7 mouse cellular contexts compared by ENCODE assay signal in the genomic region with DNA sequence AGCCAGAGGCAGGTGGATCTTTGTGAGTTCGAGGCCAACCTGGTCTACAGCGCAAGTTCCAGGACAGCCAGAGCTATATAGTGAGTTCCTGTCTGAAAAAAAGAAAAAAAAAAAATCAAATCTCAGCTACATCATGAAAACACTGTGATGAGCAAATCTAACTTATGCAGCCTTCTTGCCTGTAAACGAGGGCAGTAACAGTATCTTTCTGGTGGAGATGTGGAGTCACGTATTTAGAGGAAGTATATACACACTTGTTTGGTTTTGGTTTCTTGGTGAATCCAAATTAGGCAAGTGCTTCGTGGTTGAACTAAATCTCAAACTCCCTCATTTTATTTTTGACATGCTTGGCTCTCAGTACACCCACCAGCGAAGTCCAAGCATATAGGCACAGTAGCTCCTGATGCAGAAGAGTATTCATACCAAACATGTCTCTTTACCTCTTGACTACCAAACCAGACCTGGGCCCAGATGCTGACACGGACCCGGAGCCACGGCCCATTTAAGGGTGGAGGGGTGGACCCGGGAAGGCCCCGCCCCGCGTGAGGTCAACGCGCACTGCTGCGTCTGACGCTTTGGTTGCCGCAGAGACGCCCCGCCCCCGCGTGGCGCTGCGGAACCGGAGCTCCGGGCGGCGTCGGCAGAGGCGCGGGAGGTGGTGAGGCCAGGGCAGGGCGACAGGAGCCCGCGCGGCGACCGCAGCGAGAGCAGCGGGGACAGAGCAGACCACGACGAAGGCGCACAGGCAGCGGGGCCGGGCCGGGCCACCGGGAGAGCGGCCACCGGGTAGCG. TPM values are rescaled to one million over a fixed set of nuclear protein-coding genes. Genes with fewer than 3 reads are reported as not detected.
DNase-seq lines count a peak whose midpoint lies in the region; ATAC-seq lines count a peak whose summit lies in the region.

Pitpna (plus strand) TSS at position 605 of the 792 bp plus-strand sequence.

- H3K4me1 ChIP-seq in intestine, embryonic 16.5 days (ENCODE audit: control insufficient read depth, insufficient read depth, low read length), result peaks cover 24% of the 10 kb centered on the region
- peaks cover 11% of the 10 kb centered on the region for H3K4me1 ChIP-seq in midbrain, embryonic 11.5 days (ENCODE audit: control insufficient read depth, insufficient read depth, low read length)

- H3K27ac ChIP-seq in intestine, embryonic 16.5 days (ENCODE audit: low read length), result peak within 1 kb of the TSS; percentile 93
- H3K27ac ChIP-seq in midbrain, embryonic 11.5 days (ENCODE audit: low read depth, low read length), result peak within 1 kb of the TSS; percentile 79

- intact Hi-C loops in left cerebral cortex, postnatal 36 days (cut with DNase I), result no loop called here

- H3K27me3 ChIP-seq in intestine, embryonic 16.5 days (replicated peaks; ENCODE audit: control insufficient read depth, insufficient read depth, low read length), result no peaks in the 10 kb centered on the region
- no peaks in the 10 kb centered on the region for H3K27me3 ChIP-seq in midbrain, embryonic 11.5 days (ENCODE audit: control insufficient read depth, insufficient read depth, low read length)

- 4% methylated on average over 49 of the region's 49 CpGs for WGBS in intestine, embryonic 16.5 days
- WGBS in midbrain, embryonic 11.5 days, result 6% methylated on average over 45 of the region's 49 CpGs

- H3K4me3 ChIP-seq in intestine, embryonic 16.5 days (ENCODE audit: low read length), result peak within 1 kb of the TSS; percentile 92
- peak within 1 kb of the TSS; percentile 90 for H3K4me3 ChIP-seq in midbrain, embryonic 11.5 days (ENCODE audit: low read depth, low read length)

- no peaks in the 10 kb centered on the region for H3K36me3 ChIP-seq in intestine, embryonic 16.5 days (ENCODE audit: control insufficient read depth, insufficient read depth, low read length)
- no peaks in the 10 kb centered on the region; the same call in 1 of the 2 replicates for H3K36me3 ChIP-seq in midbrain, embryonic 11.5 days (ENCODE audit: control insufficient read depth, insufficient read depth, low read length)

- H3K9ac ChIP-seq in intestine, embryonic 16.5 days (ENCODE audit: low read depth, low read length), result peak within 1 kb of the TSS; percentile 96
- H3K9ac ChIP-seq in midbrain, embryonic 11.5 days (ENCODE audit: low read length), result peak within 1 kb of the TSS; percentile 91

- H3K9me3 ChIP-seq in intestine, embryonic 16.5 days (ENCODE audit: control insufficient read depth, low read length), result no peaks in the 10 kb centered on the region
- no peaks in the 10 kb centered on the region for H3K9me3 ChIP-seq in midbrain, embryonic 11.5 days (ENCODE audit: control insufficient read depth, low read length)

- peak within 1 kb of the TSS; percentile 69 for H3K4me2 ChIP-seq in intestine, embryonic 16.5 days (ENCODE audit: low read depth, low read length)
- H3K4me2 ChIP-seq in midbrain, embryonic 11.5 days, result peak within 1 kb of the TSS; percentile 88

- ATAC-seq in intestine, embryonic 16.5 days, result peak; percentile 84
- ATAC-seq in midbrain, embryonic 11.5 days (ENCODE audit: low FRiP score), result peak; percentile 93

- DNase-seq in adrenal gland, adult 2 months, result peak; percentile 98
- peak; percentile 87 for DNase-seq in embryo, embryonic 11.5 days (ENCODE audit: low read depth, low spot score)
- DNase-seq in gastrocnemius, postnatal 4 days (ENCODE audit: low spot score in 2 of 2), result peak; percentile 96
- peak; percentile 95 to 97 for DNase-seq in left cerebral cortex, postnatal 36 days (ENCODE audit: low spot score in 2 of 2)
- peak; percentile 99 for DNase-seq in midbrain, embryonic 11.5 days (ENCODE audit: low spot score, missing footprints)
- DNase-seq in skeletal muscle tissue, adult 2 months (ENCODE audit: low read depth, low spot score), result peak; percentile 88

RNA-seq across cellular contexts. Expression of gene Pitpna, which starts in this region (rescaled TPM):
- total RNA-seq in adrenal gland, adult 2 months (2021), result 100 to 1,000 TPM; 185 to 186 TPM
- polyA plus RNA-seq in adrenal gland, adult 2 months (2012; rRNA removed), result 42.6 and 97.6 TPM in 2 replicates
- total RNA-seq in gastrocnemius, postnatal 4 days (2021), result 100 to 1,000 TPM; 106 to 117 TPM
- 84.2 and 98.1 TPM in 2 replicates for polyA plus RNA-seq in intestine, embryonic 16.5 days (2015; fragmentation: Nextera tagmentation; extraction: Ambion mirVana)
- 100 to 1,000 TPM; 315 to 349 TPM for total RNA-seq in left cerebral cortex, postnatal 36 days (2021)
- 87.9 and 90.7 TPM in 2 replicates for polyA plus RNA-seq in midbrain, embryonic 11.5 days (2014; fragmentation: Nextera tagmentation; extraction: Ambion mirVana)

Comparison
In these comparisons a context has a peak if more than half of its experiments do, and no peak if none do; other contexts are left out.
1. Peak in every context shown above with its lines: DNase-seq, ATAC-seq, H3K4me3 ChIP-seq and H3K27ac ChIP-seq.